Mouse (Mus musculus) forebrain, embryonic 12.5 days (tissue): ENCODE results near the gene AV320801. TPM values are rescaled to one million over a fixed set of nuclear protein-coding genes. Genes with fewer than 3 reads are reported as not detected.
"Not testable (repeated sequence)": the region's sequence is repeated elsewhere in the genome, so short reads cannot be mapped to it uniquely, and the experiment has no call there.

ENCODE experiments used
- ATAC-seq: fragments of 200-750 bp; cut with Nextera tagmentation; 2 replicates; pipeline ENCODE4 v1.8.0; 2017; ENCODE audit warnings: moderate TSS enrichment; ENCODE audit not compliant: low FRiP score
- H3K27ac ChIP-seq: fragments of 300-500 bp; sonication (generic); 2 replicates; pipeline ENCODE4 v1.5.1; 2016; ENCODE audit warnings: mild to moderate bottlenecking
- H3K27me3 ChIP-seq: fragments of 300-500 bp; sonication (generic); 2 replicates; pipeline ENCODE4 v1.6.1; 2016; ENCODE audit warnings: mild to moderate bottlenecking
- H3K36me3 ChIP-seq: fragments of 300-500 bp; sonication (generic); replicated peaks from 2 replicates; pipeline ENCODE4 v1.6.1; 2016; ENCODE audit warnings: mild to moderate bottlenecking
- H3K4me1 ChIP-seq: fragments of 300-500 bp; sonication (generic); 2 replicates; pipeline ENCODE4 v1.6.1; 2016
- H3K4me2 ChIP-seq: fragments of 300-500 bp; sonication (generic); 2 replicates; pipeline ENCODE4 v1.6.1; 2016; ENCODE audit warnings: mild to moderate bottlenecking, moderate library complexity
- H3K4me3 ChIP-seq: fragments of 300-500 bp; sonication (generic); replicated peaks from 2 replicates; pipeline ENCODE4 v1.5.1; 2016; ENCODE audit warnings: mild to moderate bottlenecking
- H3K9ac ChIP-seq: fragments of 300-500 bp; sonication (generic); 2 replicates; pipeline ENCODE4 v1.6.1; 2016; ENCODE audit warnings: mild to moderate bottlenecking
- H3K9me3 ChIP-seq: fragments of 300-500 bp; sonication (generic); 2 replicates; pipeline ENCODE4 v1.6.1; 2016
- whole genome bisulfite sequencing: fragments of 180-500 bp; shearing (Covaris S2); methylation state at CpG from one replicate; pipeline ENCODE4 v1.1.7; 2016; 5-methylcytosine and 5-hydroxymethylcytosine counted together
- polyA plus RNA-seq: library from polyadenylated mRNA; unstranded; fragments of >200 nt; fragmentation: Nextera tagmentation; extraction: Ambion mirVana; gene quantifications from 2 replicates; pipeline ENCODE4 v1.2.1, GENCODE M21; 2016

AV320801 gene
- not detected in 2 replicates for polyA plus RNA-seq

DNA sequence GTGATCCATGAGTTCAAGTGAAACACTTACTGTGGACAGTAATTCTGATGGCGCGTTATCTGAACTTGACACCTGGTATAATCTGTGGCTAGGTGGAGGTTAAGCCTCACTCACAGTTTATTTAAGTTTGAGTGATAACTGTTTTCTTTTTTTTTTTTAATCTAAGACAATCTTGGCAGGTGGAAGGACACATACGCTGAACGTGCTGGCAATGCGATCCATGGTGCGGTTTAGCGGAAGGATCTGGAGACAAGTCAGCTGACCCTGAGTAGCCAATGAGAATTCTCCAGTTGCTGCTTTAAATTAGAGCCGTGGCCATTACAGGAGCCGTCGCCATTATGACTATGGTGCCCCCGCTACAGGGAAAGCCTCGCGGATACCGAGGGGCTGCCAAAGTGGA lies at the start of gene AV320801:
AV320801 (plus strand) TSS at position 301 of the 400 bp plus-strand sequence.
- H3K9me3 ChIP-seq, H3K36me3 ChIP-seq, H3K27ac ChIP-seq, ATAC-seq, H3K9ac ChIP-seq, H3K4me1 ChIP-seq, H3K4me3 ChIP-seq, H3K27me3 ChIP-seq, H3K4me2 ChIP-seq: not testable (repeated sequence)
- 97% methylated on average over 7 of the region's 14 CpGs for WGBS

- H3K27me3 ChIP-seq, H3K36me3 ChIP-seq, H3K4me2 ChIP-seq, H3K9me3 ChIP-seq, H3K27ac ChIP-seq, H3K4me1 ChIP-seq, ATAC-seq, H3K9ac ChIP-seq, H3K4me3 ChIP-seq: not testable (repeated sequence)
- no CpG with 5 or more reads among the region's 3 CpGs for WGBS
Observed at GRCm38 (mm10) chrX:135464160-135464559, 30.2 kb upstream of the AV320801 start.

- H3K36me3 ChIP-seq, H3K27me3 ChIP-seq, H3K27ac ChIP-seq, H3K4me1 ChIP-seq, H3K4me2 ChIP-seq, ATAC-seq, H3K9me3 ChIP-seq, H3K4me3 ChIP-seq, H3K9ac ChIP-seq: not testable (repeated sequence)
- no CpG with 5 or more reads among the region's 6 CpGs for WGBS
Observed at GRCm38 (mm10) chrX:135481902-135482301, 12.5 kb upstream of the AV320801 start.

DNA sequence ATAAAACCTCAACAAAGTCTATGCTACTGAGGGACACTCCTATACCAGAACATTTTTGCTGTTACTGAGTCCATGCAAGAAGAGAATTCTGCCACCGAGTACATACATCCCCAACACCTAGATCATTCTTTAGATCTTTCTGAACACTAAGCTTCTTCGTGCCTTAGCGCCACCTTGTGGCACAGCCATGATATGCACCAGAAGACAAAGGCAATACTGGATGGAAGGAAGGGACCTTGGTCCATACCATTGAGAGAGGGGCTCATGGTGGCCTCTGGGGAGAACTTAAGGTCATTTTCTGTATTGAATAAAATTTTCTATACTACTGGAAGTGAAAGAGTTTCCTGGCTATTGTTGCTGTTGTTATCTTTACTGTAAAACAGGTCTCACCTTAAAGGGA lies 11.2 kb upstream of the AV320801 start:
- ATAC-seq, H3K9me3 ChIP-seq, H3K4me2 ChIP-seq, H3K9ac ChIP-seq, H3K36me3 ChIP-seq, H3K4me3 ChIP-seq, H3K4me1 ChIP-seq, H3K27me3 ChIP-seq, H3K27ac ChIP-seq: not testable (repeated sequence)
- WGBS = no CpG with 5 or more reads among the region's 3 CpGs

Other genes starting within 250 kb of the AV320801 start
- gene Pramel3, start 192.3 kb upstream of the AV320801 start, polyA plus RNA-seq = not detected in 2 replicates
- gene Gm5128, start 121.3 kb upstream of the AV320801 start, polyA plus RNA-seq = not detected in 2 replicates
- not detected in 2 replicates for gene Gm7903, start 60.8 kb upstream of the AV320801 start, polyA plus RNA-seq
- not detected in 2 replicates for gene Nxf7, start 104.2 kb downstream of the AV320801 start, polyA plus RNA-seq
- not detected in 2 replicates for gene Prame, start 133.1 kb downstream of the AV320801 start, polyA plus RNA-seq
- not detected in 2 replicates for gene Tcp11x2, start 199.2 kb downstream of the AV320801 start, polyA plus RNA-seq
- gene Tmsb15a, start 230.7 kb downstream of the AV320801 start, polyA plus RNA-seq = not detected in 2 replicates
- gene Armcx5, start 248.1 kb downstream of the AV320801 start, polyA plus RNA-seq = 11.8 and 12.9 TPM in 2 replicates
- 109 and 115 TPM in 2 replicates for gene Gprasp1, start 248.1 kb downstream of the AV320801 start, polyA plus RNA-seq